Mouse (Mus musculus) lung, embryonic 14.5 days (tissue): ENCODE results near the gene Shc1. TPM values are rescaled to one million over a fixed set of nuclear protein-coding genes. Genes with fewer than 3 reads are reported as not detected.
A peak's percentile ranks its signal among the peaks of the same experiment; 100 is the strongest.

Experiments used
- ATAC-seq: fragments of 200-750 bp; cut with Nextera tagmentation; 2 replicates; pipeline ENCODE4 v1.8.0; 2017; ENCODE audit warnings: mild to moderate bottlenecking, moderate TSS enrichment, moderate library complexity; ENCODE audit not compliant: insufficient read depth
- DNase-seq: peaks from one replicate; pipeline ENCODE4 v3.0.0-alpha.2; 2015
- H3K27ac ChIP-seq: fragments of 300-500 bp; sonication (generic); 2 replicates; pipeline ENCODE4 v1.5.1; 2014; ENCODE audit warnings: low read depth, mild to moderate bottlenecking, moderate library complexity
- H3K27me3 ChIP-seq: fragments of 300-500 bp; sonication (generic); 2 replicates; pipeline ENCODE4 v1.6.1; 2014; ENCODE audit warnings: low read length, control low read depth; ENCODE audit not compliant: insufficient read depth
- H3K36me3 ChIP-seq: fragments of 300-500 bp; sonication (generic); 2 replicates; pipeline ENCODE4 v1.6.1; 2014; ENCODE audit warnings: control low read depth; ENCODE audit not compliant: insufficient read depth
- H3K4me1 ChIP-seq: fragments of 300-500 bp; sonication (generic); 2 replicates; pipeline ENCODE4 v1.6.1; 2014; ENCODE audit warnings: antibody characterized with exemption, control low read depth; ENCODE audit not compliant: insufficient read depth
- H3K4me2 ChIP-seq: fragments of 300-500 bp; sonication (generic); 2 replicates; pipeline ENCODE4 v1.6.1; 2014; ENCODE audit warnings: mild to moderate bottlenecking
- H3K4me3 ChIP-seq: fragments of 300-500 bp; sonication (generic); 2 replicates; pipeline ENCODE4 v1.5.1; 2014; ENCODE audit warnings: low read depth, low read length
- H3K9ac ChIP-seq: fragments of 300-500 bp; sonication (generic); 2 replicates; pipeline ENCODE4 v1.6.1; 2014
- H3K9me3 ChIP-seq: fragments of 300-500 bp; sonication (generic); 2 replicates; pipeline ENCODE4 v1.6.1; 2016; ENCODE audit warnings: low read depth, low read length, control low read depth
- CTCF ChIP-seq: IDR thresholded peaks from 2 replicates; pipeline ENCODE4 v1.5.1; 2016; ENCODE audit warnings: antibody characterized with exemption, low read depth
- WGBS: fragments of 180-500 bp; shearing (Covaris S2); extraction: QIAGEN DNeasy Blood & Tissue Kit; methylation state at CpG from one replicate; pipeline ENCODE4 v1.1.7; 2014; 5-methylcytosine and 5-hydroxymethylcytosine counted together
- polyA plus RNA-seq: library from polyadenylated mRNA; unstranded; fragments of >200 nt; fragmentation: Nextera tagmentation; extraction: Ambion mirVana; gene quantifications from 2 replicates; pipeline ENCODE4 v1.2.1, GENCODE M21; 2014

Gene Shc1
- polyA plus RNA-seq, 1 experiment from 2014 or later = 75.2 TPM

GRCm38 (mm10) chr3:89409701-89410100 lies 8.5 kb upstream of the Shc1 start:
- Histone ChIP-seq H3K36me3 (peaks cover 29% of the 10 kb centered on the region), H3K27ac (no peak overlapping the region)
- ATAC-seq = no peak

GRCm38 (mm10) chr3:89410864-89411263 lies 7.4 kb upstream of the Shc1 start:
- Histone ChIP-seq H3K27ac (no peak overlapping the region), H3K4me1 (0 out of 2 replicates have a peak, but pooled peaks cover 3% of the 10 kb centered on the region), H3K27me3 (no peaks in the 10 kb centered on the region), H3K9me3 (no peaks in the 10 kb centered on the region), H3K4me2 (peak overlapping the region; percentile 76), H3K9ac (peak overlapping the region; percentile 56), H3K4me3 (peak overlapping the region; percentile 57), H3K36me3 (peaks cover 41% of the 10 kb centered on the region)
- no peak for ATAC-seq
- DNase-seq = no peak
- WGBS = 73% methylated on average over 10 of the region's 10 CpGs
- no peak for TF ChIP-seq CTCF

More at GRCm38 (mm10) chr3:89409701-89410100, 8.5 kb upstream of the Shc1 start:
- no peak overlapping the region for H3K4me3 ChIP-seq
- H3K9ac ChIP-seq = no peak overlapping the region
- H3K9me3 ChIP-seq = no peaks in the 10 kb centered on the region
- H3K4me1 ChIP-seq = 0 out of 2 replicates have a peak, but pooled peaks cover 3% of the 10 kb centered on the region
- no peak for TF ChIP-seq CTCF
- no peak for DNase-seq
- 93% methylated on average over 3 of the region's 3 CpGs for WGBS
- no peak overlapping the region for H3K4me2 ChIP-seq
- no peaks in the 10 kb centered on the region for H3K27me3 ChIP-seq

GRCm38 (mm10) chr3:89411490-89412393 lies 6.5 kb upstream of the Shc1 start, which contains the start of gene Flad1:
Gene Flad1, minus strand, starts transcription at chr3:89411870.
- Histone ChIP-seq H3K4me1 (peaks cover 6% of the 10 kb centered on the region; the same call in 1 of the 2 replicates), H3K36me3 (peaks cover 49% of the 10 kb centered on the region), H3K9me3 (no peaks in the 10 kb centered on the region), H3K4me2 (peak within 1 kb of the TSS; percentile 76), H3K4me3 (peak within 1 kb of the TSS; percentile 57), H3K27ac (peak within 1 kb of the TSS; percentile 50; the same call in 1 of the 2 replicates), H3K27me3 (no peaks in the 10 kb centered on the region), H3K9ac (peak within 1 kb of the TSS; percentile 56)
- TF ChIP-seq CTCF = no peak
- WGBS = 5% methylated on average over 28 of the region's 28 CpGs
- ATAC-seq = peak; percentile 100
- peak; percentile 100 for DNase-seq

GRCm38 (mm10) chr3:89416158-89416557 lies 2.1 kb upstream of the Shc1 start:
- H3K4me2 ChIP-seq = peak overlapping the region; percentile 86
- no peaks in the 10 kb centered on the region for H3K27me3 ChIP-seq
- WGBS = 95% methylated on average over 8 of the region's 8 CpGs

GRCm38 (mm10) chr3:89417131-89417530 lies 1.1 kb upstream of the Shc1 start:
- Histone ChIP-seq H3K4me3 (peak overlapping the region; percentile 55), H3K9ac (peak overlapping the region; percentile 58), H3K36me3 (peaks cover 32% of the 10 kb centered on the region), H3K27ac (peak overlapping the region; percentile 99), H3K4me1 (peaks cover 18% of the 10 kb centered on the region), H3K27me3 (no peaks in the 10 kb centered on the region), H3K4me2 (peak overlapping the region; percentile 86), H3K9me3 (no peaks in the 10 kb centered on the region)
- DNase-seq = no peak
- no peak for ATAC-seq
- TF ChIP-seq CTCF = no peak
- 18% methylated on average over 2 of the region's 2 CpGs for WGBS

More at GRCm38 (mm10) chr3:89416158-89416557, 2.1 kb upstream of the Shc1 start:
- Histone ChIP-seq H3K36me3 (peaks cover 32% of the 10 kb centered on the region), H3K9me3 (no peaks in the 10 kb centered on the region), H3K9ac (no peak overlapping the region), H3K4me3 (0 out of 2 replicates have a peak overlapping the region, but pooled peaks have one; percentile 55), H3K4me1 (peaks cover 17% of the 10 kb centered on the region), H3K27ac (no peak overlapping the region)
- TF ChIP-seq CTCF = no peak
- no peak for DNase-seq
- ATAC-seq = no peak

- Histone ChIP-seq H3K9ac (peak overlapping the region; percentile 58), H3K4me2 (peak overlapping the region; percentile 86), H3K27ac (peak overlapping the region; percentile 99), H3K36me3 (peaks cover 32% of the 10 kb centered on the region), H3K4me1 (peaks cover 19% of the 10 kb centered on the region), H3K9me3 (no peaks in the 10 kb centered on the region), H3K27me3 (no peaks in the 10 kb centered on the region), H3K4me3 (peak overlapping the region; percentile 55)
- no peak for TF ChIP-seq CTCF
- ATAC-seq (peak; percentile 32), DNase-seq (no peak)
- WGBS = 0% methylated on average over 20 of the region's 20 CpGs
Observed at GRCm38 (mm10) chr3:89417840-89418169, 438 bp upstream of the Shc1 start.

- Histone ChIP-seq H3K4me2 (peak overlapping the region; percentile 86), H3K36me3 (peaks cover 38% of the 10 kb centered on the region), H3K4me3 (peak overlapping the region; percentile 55), H3K9me3 (no peaks in the 10 kb centered on the region), H3K27ac (peak overlapping the region; percentile 99), H3K4me1 (peaks cover 19% of the 10 kb centered on the region), H3K27me3 (no peaks in the 10 kb centered on the region), H3K9ac (peak overlapping the region; percentile 53)
- TF ChIP-seq CTCF = no peak
- DNase-seq (peak; percentile 92), ATAC-seq (peak; percentile 19)
- WGBS = under 1% methylated on average over 16 of the region's 16 CpGs
Observed at GRCm38 (mm10) chr3:89418861-89419250, 613 bp downstream of the Shc1 start.
